Mouse (Mus musculus) midbrain, embryonic 11.5 days (tissue): ENCODE data around the gene 1700030J22Rik. TPM values are rescaled to one million over a fixed set of nuclear protein-coding genes. Genes with fewer than 3 reads are reported as not detected.

Experiments used
- ATAC-seq: fragments of 200-750 bp; cut with Nextera tagmentation; 2 replicates; pipeline ENCODE4 v1.8.0; 2017; ENCODE audit warnings: moderate TSS enrichment, moderate library complexity; ENCODE audit not compliant: low FRiP score
- DNase-seq: peaks from one replicate; pipeline ENCODE4 v3.0.0; 2015; ENCODE audit warnings: low spot score; ENCODE audit errors: missing footprints
- H3K27ac ChIP-seq: fragments of 300-500 bp; sonication (generic); 2 replicates; pipeline ENCODE4 v1.5.1; 2014; ENCODE audit warnings: low read depth, low read length
- H3K27me3 ChIP-seq: fragments of 300-500 bp; sonication (generic); 2 replicates; pipeline ENCODE4 v1.6.1; 2014; ENCODE audit warnings: mild to moderate bottlenecking, low read length, moderate library complexity, mixed read lengths; ENCODE audit not compliant: control insufficient read depth, insufficient read depth
- H3K36me3 ChIP-seq: fragments of 300-500 bp; sonication (generic); 2 replicates; pipeline ENCODE4 v1.6.1; 2014; ENCODE audit warnings: mild to moderate bottlenecking, low read length, moderate library complexity, mixed read lengths; ENCODE audit not compliant: control insufficient read depth, insufficient read depth
- H3K4me1 ChIP-seq: fragments of 300-500 bp; sonication (generic); 2 replicates; pipeline ENCODE4 v1.6.1; 2014; ENCODE audit warnings: low read length; ENCODE audit not compliant: control insufficient read depth, insufficient read depth
- H3K4me2 ChIP-seq: fragments of 300-500 bp; sonication (generic); 2 replicates; pipeline ENCODE4 v1.6.1; 2014; ENCODE audit warnings: mild to moderate bottlenecking, moderate library complexity
- H3K4me3 ChIP-seq: fragments of 300-500 bp; sonication (generic); 2 replicates; pipeline ENCODE4 v1.5.1; 2014; ENCODE audit warnings: low read depth, low read length
- H3K9ac ChIP-seq: fragments of 300-500 bp; sonication (generic); 2 replicates; pipeline ENCODE4 v1.6.1; 2014; ENCODE audit warnings: low read length
- H3K9me3 ChIP-seq: fragments of 300-500 bp; sonication (generic); 2 replicates; pipeline ENCODE4 v1.6.1; 2016; ENCODE audit warnings: low read length; ENCODE audit not compliant: control insufficient read depth
- WGBS: fragments of 180-500 bp; shearing (Covaris S2); extraction: QIAGEN DNeasy Blood & Tissue Kit; methylation state at CpG from one replicate; pipeline ENCODE4 v1.1.7; 2014; 5-methylcytosine and 5-hydroxymethylcytosine counted together
- polyA plus RNA-seq: library from polyadenylated mRNA; unstranded; fragments of >200 nt; fragmentation: Nextera tagmentation; extraction: Ambion mirVana; gene quantifications from 2 replicates; pipeline ENCODE4 v1.2.1, GENCODE M21; 2014

The 1700030J22Rik gene
- polyA plus RNA-seq, 1 experiment from 2014 or later = 2.7 TPM

GRCm38 (mm10) chr8:116994016-116994716 lies 15.4 kb upstream of the 1700030J22Rik start:
- Histone ChIP-seq H3K36me3 (no peaks in the 10 kb centered on the region), H3K27me3 (no peaks in the 10 kb centered on the region), H3K9ac (peak overlapping the region; percentile 43; the same call in 1 of the 2 replicates), H3K9me3 (no peaks in the 10 kb centered on the region), H3K4me2 (peak overlapping the region; percentile 91), H3K4me1 (peaks cover 7% of the 10 kb centered on the region), H3K27ac (no peak overlapping the region), H3K4me3 (peak overlapping the region; percentile 54)
- ATAC-seq = no peak
- peak; percentile 81 for DNase-seq
- WGBS = 64% methylated on average over 11 of the region's 11 CpGs

DNA sequence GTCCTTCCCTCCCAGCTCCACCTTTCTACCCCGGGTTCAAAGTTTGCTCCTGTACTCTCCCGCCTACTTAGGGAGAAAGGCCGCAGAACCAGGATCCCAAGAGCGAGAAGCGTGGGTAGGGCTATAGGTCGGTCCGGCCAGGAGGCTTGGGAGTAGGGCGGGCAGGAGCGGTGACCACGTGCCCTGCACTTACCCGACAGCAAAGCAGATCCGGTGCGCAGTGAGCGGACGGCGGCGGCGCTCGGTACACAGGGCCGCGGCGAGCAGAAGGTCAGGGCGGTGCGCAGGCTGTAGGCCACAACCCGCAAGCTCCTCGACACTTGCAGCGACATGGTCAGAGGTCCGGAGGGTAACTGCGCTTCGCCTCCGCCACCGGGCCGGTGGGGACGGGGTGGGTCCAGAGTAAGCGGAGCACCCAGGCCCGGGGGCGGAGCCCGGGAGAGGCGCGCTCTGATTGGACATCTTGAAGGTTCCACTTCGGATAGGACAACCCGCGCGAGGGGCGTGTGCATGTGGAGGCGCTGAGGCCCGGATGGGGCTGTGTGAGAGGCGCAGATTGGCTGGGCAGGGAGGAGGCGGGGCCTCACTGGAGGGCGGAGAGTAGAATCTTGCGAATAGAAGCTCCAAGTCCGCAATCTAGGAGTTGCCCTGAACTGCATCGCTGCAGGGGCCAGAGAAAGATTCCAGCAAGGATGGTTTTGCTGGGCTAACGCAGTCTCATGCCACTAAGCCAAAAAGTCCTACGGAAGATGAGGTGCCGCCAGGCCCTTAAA lies 14.5 kb upstream of the 1700030J22Rik start, which contains the start of gene Gcsh:
Gene Gcsh, minus strand, starts transcription at position 443 of the 773 bp plus-strand sequence.
- WGBS = under 1% methylated on average over 53 of the region's 56 CpGs
- Histone ChIP-seq H3K4me1 (peaks cover 7% of the 10 kb centered on the region), H3K4me3 (peak within 1 kb of the TSS; percentile 54), H3K36me3 (no peaks in the 10 kb centered on the region), H3K9me3 (no peaks in the 10 kb centered on the region), H3K27me3 (no peaks in the 10 kb centered on the region), H3K4me2 (peak within 1 kb of the TSS; percentile 91), H3K9ac (peak within 1 kb of the TSS; percentile 62), H3K27ac (0 out of 2 replicates have a peak within 1 kb of the TSS, but pooled peaks have one; percentile 3)
- DNase-seq = peak; percentile 99
- peak; percentile 100 for ATAC-seq

DNA sequence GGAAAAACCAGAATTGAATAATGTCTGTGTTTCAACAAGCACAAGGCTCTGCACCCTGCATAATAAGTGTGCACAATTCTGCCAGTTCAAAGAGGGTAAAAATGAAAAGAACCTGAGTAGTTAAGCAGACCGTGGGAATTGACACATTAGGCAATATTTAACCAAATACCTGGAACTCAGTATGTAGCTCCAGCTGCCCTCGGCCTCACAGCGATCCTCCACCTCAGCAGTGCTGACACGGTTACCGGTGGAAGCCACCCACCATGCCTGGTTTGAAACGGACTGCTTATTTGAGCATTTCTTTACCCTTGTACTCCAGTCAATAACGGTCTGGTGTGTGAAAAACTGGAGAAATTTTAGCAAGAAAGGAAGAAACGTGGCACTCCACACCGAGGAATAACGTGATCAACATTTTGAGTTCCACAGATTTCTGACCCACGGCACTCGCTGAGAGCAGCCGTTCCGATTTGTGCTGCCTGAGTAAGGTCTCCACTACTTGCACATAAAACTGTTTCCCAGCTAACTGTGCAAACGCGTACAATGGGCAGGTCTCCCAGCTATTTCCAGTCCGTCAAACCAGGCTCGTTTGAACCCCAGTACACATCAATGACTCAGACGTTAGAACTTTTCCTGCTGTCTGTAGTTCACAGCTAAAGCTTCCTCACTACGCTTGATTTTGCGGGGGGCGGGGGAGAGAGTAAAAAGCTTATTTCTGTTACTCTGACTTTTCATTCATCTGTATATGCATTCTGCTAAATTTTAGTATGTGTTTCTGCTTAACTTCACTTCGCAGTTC lies 13.6 kb upstream of the 1700030J22Rik start:
- Histone ChIP-seq H3K27me3 (no peaks in the 10 kb centered on the region), H3K36me3 (no peaks in the 10 kb centered on the region), H3K9me3 (no peaks in the 10 kb centered on the region), H3K4me1 (peaks cover 7% of the 10 kb centered on the region), H3K27ac (no peak overlapping the region), H3K4me3 (peak overlapping the region; percentile 54), H3K4me2 (peak overlapping the region; percentile 91), H3K9ac (peak overlapping the region; percentile 62)
- DNase-seq (peak; percentile 91), ATAC-seq (no peak)
- WGBS = 11% methylated on average over 23 of the region's 23 CpGs

DNA sequence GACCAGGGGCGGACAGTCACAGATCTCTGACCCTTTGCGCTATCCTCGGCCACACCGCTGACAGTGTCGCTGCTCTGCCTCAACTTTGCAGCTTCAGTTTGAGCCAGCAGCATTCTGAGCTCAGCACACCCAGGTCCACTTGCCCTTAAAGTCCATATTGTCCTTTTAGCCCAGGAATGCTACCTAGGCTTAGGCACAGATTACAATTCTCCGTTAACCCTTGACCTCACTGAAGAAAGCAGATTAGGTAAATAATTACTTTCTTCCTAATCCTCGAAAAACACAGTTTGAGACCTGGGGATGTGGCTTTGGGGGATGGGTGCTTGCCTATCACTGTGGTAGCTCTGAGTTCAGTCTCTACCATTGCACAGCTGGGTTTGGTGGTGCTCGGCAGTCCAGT lies 12.5 kb upstream of the 1700030J22Rik start:
- ATAC-seq (no peak), DNase-seq (no peak)
- WGBS = 71% methylated on average over 8 of the region's 8 CpGs
- no peak overlapping the region for H3K4me3 ChIP-seq
- no peaks in the 10 kb centered on the region for H3K36me3 ChIP-seq
- H3K27me3 ChIP-seq = no peaks in the 10 kb centered on the region
- no peak overlapping the region for H3K4me2 ChIP-seq
- no peak overlapping the region for H3K27ac ChIP-seq
- peaks cover 7% of the 10 kb centered on the region for H3K4me1 ChIP-seq
- no peak overlapping the region for H3K9ac ChIP-seq
- no peaks in the 10 kb centered on the region for H3K9me3 ChIP-seq

DNA sequence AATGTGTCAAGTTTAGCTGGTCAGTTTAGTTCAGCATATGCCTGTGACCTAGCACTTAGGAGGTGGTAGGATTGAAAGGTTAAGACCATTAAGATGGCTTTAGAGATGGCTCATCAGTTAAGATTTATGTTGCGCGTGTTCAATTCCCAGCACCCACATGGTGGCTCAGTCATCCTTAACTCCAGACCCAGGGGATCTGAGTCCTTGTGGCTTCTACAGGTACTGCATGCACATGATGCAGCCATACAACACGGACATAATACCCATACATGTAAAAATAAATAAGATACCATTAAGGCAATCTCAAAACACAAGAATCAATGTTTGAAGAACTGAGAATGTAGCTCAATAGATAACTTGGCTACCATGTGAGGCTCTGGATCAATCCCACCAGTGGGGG lies 11.1 kb upstream of the 1700030J22Rik start:
- Histone ChIP-seq H3K36me3 (0 out of 2 replicates have a peak, but pooled peaks cover 2% of the 10 kb centered on the region), H3K27ac (no peak overlapping the region), H3K9ac (no peak overlapping the region), H3K9me3 (no peaks in the 10 kb centered on the region), H3K4me2 (no peak overlapping the region), H3K4me3 (no peak overlapping the region), H3K4me1 (peaks cover 7% of the 10 kb centered on the region), H3K27me3 (no peaks in the 10 kb centered on the region)
- 96% methylated on average over 3 of the region's 3 CpGs for WGBS
- DNase-seq = peak; percentile 26
- no peak for ATAC-seq

- Histone ChIP-seq H3K9me3 (no peaks in the 10 kb centered on the region), H3K36me3 (no peaks in the 10 kb centered on the region), H3K4me2 (no peak overlapping the region), H3K4me1 (peaks cover 4% of the 10 kb centered on the region; the same call in 1 of the 2 replicates), H3K9ac (no peak overlapping the region), H3K27ac (no peak overlapping the region), H3K4me3 (no peak overlapping the region), H3K27me3 (no peaks in the 10 kb centered on the region)
- DNase-seq = peak; percentile 95
- no peak for ATAC-seq
- WGBS = 17% methylated on average over 4 of the region's 4 CpGs
Observed at GRCm38 (mm10) chr8:116980117-116980516, 1.4 kb upstream of the 1700030J22Rik start.

DNA sequence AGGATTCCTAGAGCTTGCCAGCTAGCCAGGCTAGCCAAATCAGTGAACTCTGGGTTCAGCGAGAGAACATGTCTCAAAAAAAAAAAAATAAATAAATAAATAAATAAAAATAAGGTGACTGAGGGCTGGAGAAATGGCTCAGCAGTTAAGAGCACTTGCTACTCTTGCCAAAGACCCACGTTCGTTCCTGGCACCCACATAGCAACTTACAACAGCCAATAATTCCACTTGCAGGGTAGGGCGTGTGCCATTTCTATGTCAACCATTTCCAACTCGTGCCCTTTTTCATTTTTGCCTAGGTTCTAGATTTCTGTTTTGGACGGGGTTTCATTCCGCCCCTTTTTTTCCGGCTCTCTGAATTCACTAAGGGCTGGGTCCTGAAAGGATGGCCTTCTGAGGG lies 707 bp downstream of the 1700030J22Rik start:
- peak overlapping the region; percentile 59 for H3K4me2 ChIP-seq
- ATAC-seq (no peak), DNase-seq (no peak)
- peaks cover 4% of the 10 kb centered on the region; the same call in 1 of the 2 replicates for H3K4me1 ChIP-seq
- no peaks in the 10 kb centered on the region for H3K36me3 ChIP-seq
- H3K9me3 ChIP-seq = no peaks in the 10 kb centered on the region
- WGBS = 31% methylated on average over 8 of the region's 8 CpGs
- no peak overlapping the region for H3K27ac ChIP-seq
- H3K9ac ChIP-seq = peak overlapping the region; percentile 49; the same call in 1 of the 2 replicates
- no peaks in the 10 kb centered on the region for H3K27me3 ChIP-seq
- H3K4me3 ChIP-seq = peak overlapping the region; percentile 58

DNA sequence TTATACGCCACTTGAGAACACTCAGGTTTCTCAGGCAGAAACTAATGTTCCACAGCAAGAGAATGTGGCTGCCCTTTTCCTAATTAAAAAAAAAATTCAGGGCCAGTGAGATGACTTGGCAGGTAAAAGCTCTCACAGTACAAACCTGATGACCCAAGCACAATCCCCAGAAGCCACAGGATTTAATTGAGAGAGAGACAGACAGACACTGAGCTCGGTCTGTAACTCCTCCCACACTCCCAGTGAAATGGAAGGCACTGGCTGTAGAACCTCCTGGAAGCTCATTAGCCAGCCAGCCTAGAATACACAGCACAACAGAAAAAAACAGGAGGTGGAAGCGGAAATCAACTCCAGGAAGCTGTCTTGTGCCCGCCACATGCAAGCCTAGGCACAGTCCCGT lies 3.2 kb downstream of the 1700030J22Rik start:
- 63% methylated on average over 5 of the region's 5 CpGs for WGBS
- Histone ChIP-seq H3K9me3 (no peaks in the 10 kb centered on the region), H3K4me2 (no peak overlapping the region), H3K9ac (0 out of 2 replicates have a peak overlapping the region, but pooled peaks have one; percentile 5), H3K4me3 (no peak overlapping the region), H3K36me3 (no peaks in the 10 kb centered on the region), H3K27ac (no peak overlapping the region), H3K27me3 (no peaks in the 10 kb centered on the region), H3K4me1 (peaks cover 4% of the 10 kb centered on the region; the same call in 1 of the 2 replicates)
- DNase-seq (no peak), ATAC-seq (no peak)
